Mouse (Mus musculus): ENCODE data around the gene Rhobtb1.

DNA sequence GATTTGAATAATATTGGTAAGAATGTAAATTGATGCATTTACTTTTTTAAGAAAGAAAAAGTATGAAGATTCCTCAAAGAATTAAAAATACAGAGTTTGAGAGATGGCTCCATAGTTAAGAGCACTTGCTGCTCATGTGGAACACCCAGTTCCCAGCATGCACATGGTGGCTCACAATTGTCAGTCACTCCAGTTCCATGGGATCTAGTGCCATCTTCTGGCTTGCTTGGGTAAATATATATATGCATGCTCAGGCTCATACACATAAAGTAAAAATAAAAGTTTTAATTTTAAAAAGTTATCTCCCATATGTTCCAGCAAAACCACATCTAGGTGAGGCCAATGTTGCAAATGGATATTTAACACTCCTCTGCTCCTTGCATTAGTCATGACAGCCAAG, 36.9 kb upstream of the Rhobtb1 start:
- TF ChIP-seq ZNF384 (IDR thresholded peaks at IDR 0.05; ENCODE audit: low read depth, low read length), result no peak
- TF ChIP-seq CHD2 (IDR thresholded peaks at IDR 0.05; ENCODE audit: low read depth, low read length), result no peak
- no peak for TF ChIP-seq MAFK (IDR thresholded peaks at IDR 0.05; ENCODE audit: insufficient read depth, low read depth, low read length)

All from ES-E14 (cell line).